Mouse (Mus musculus) liver, adult 2 months (tissue): ENCODE data around the gene Negr1.

ENCODE experiments used
- CTCF ChIP-seq: fragments of 200-500 bp; IDR thresholded peaks from 2 replicates; pipeline ENCODE4 v1.5.1; 2011; ENCODE audit warnings: low read depth, low read length, control low read depth
- POLR2A ChIP-seq: fragments of 200-500 bp; IDR thresholded peaks from 2 replicates; pipeline ENCODE4 v1.6.1; 2011; ENCODE audit warnings: low read length, control low read depth; ENCODE audit not compliant: insufficient read depth; ENCODE audit errors: extremely low read depth

GRCm38 (mm10) chr3:157164840-157165595 is 603.4 kb downstream of the Negr1 start:
- TF ChIP-seq CTCF = no peak
- TF ChIP-seq POLR2A = no peak
